Mouse (Mus musculus): ENCODE data around the gene Ces3b.
"Not testable (repeated sequence)": the region's sequence is repeated elsewhere in the genome, so short reads cannot be mapped to it uniquely, and the experiment has no call there.

The Ces3b gene

DNA sequence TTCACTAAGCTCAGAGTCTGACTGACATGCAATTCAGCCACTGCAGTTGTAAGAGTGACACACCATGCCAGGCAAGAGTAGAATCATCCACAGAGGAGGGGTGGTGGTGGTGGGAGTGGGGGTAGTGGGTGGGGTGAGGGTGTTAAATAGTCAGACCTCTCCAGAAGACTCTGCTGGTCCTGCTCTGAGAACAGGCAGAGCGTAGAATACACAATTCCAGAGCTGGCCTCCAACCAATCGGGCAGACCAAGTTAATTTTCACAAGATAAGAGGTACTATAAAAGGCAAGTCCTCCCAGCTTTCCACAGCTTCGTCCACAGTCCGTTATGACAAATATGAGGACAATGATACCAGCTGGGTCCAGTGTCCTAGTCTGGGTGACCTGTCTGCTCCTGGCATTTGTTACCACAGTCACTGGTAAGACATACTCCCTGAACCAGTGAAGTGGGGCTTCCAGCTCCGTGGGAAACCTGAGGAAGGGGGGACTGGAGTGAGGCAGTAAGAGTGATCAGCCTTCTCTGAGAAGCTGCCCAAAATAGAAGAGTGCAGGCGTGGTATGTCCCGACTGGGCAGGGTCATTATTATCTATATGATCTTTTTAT is at the start of gene Ces3b:
Gene Ces3b, plus strand, starts transcription at position 305 of the 602 bp plus-strand sequence.
- no peak for DNase-seq (ENCODE audit: low spot score in 2 of 2)

DNA sequence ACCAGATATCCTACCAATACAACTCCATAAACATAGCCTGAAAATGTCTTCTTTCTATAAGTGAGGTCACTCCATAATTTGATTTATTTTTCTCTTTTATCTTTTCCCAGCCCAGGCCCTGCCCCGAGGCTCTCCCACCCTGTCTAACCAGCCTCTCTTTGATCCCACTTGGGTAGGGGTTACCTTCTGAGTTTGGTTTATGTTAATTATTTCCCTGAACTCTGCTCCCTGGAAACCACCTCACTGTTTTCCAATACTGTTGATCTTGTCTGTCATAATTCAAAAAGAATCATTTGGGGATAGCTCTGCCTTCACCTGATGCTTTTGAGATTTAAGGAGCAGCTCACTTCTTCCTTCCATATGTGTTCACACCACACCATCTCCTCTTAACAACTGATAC is 40.0 kb upstream of the Ces3b start:
- DNase-seq (ENCODE audit: low spot score in 2 of 2): no peak

DNA sequence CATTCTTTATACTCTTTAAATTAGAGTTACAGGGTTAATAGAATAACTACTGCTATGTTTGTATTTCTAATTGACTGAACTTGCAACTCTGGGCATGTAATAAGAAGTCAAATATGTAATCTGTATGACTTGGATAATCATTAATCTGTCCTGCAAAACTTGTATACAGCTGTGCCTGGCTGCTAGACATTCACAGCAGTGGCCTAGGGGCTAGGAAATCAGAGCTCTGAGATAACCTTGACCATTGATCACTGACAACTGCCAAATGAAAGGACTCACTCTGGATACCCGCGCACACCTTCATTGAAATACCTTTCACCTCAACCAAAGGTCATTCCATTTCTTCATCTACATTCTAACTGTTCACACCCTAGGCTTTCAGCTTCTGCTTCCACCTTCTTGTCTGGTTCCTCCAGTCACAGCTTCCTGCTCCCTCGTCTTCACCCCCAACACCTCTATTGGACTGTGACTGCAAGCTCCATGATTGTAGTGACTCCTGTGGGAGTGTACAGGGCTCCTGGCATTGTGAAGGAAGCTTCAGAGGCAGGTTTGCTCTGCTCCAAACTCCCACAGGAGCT is 37.6 kb upstream of the Ces3b start:
- no peak for DNase-seq (ENCODE audit: low spot score in 2 of 2)

DNA sequence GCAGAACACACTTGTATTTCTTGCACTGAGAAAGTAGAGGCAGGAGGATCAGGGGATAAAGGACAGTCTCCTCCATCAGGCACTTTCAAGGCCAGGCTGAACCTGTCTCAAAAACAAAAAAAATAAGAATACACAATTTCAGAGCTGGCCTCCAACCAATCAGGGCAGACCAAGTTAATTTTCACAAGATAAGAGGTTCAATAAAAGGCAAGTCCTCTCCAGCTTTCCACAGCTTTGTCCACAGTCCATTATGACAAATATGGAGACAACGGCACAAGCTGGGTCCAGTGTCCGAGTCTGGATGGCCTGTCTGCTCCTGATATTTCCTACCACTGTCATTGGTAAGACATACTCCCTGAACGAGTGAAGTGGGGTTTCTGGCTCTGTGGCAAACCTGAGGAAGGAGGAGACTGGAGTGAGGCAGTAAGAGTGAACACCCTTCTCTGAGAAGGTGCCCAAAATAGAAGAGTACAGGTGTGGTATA is 35.1 kb upstream of the Ces3b start, which contains the start of gene Ces3a:
Gene Ces3a, plus strand, starts transcription at position 231 of the 484 bp plus-strand sequence.
- DNase-seq (ENCODE audit: low spot score in 2 of 2): no peak

DNA sequence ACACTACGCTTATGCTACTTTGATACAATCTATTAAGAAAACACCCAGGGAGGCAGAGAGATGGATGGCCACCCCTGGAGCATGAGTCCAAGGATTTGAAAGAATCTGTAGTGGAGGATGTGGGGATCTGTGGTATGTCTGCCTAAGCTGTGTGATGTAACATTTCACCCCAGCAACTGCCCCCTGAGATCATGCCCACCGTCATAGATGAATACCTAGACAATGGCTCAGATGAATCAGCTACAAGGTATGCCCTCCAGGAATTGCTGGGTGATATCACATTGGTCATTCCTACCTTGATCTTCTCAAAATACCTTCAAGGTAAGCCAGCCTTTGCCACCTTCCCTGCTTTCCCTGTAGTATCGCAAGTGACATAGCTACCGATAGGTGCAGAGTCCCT is 27.3 kb upstream of the Ces3b start:
- DNase-seq (ENCODE audit: low spot score in 2 of 2): no peak

DNA sequence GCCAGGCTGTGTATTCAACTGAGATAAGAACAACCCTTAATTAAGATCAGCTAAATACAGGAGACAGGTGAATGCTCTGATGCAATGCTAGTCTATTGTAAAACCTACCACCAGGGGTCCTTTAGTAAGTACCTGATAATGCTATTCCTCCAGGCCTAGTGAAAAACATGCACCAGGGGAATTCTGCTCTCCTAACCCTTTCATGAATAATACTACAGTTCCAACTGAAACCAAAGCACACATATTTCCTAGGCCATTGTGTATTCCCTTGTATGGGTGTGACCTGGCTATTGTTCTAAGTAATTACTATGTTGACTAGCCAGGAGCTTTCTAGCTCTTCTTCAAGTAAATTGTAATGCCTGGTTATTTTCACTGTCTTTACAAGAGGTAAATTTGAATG is 23.5 kb upstream of the Ces3b start:
- no peak for DNase-seq (ENCODE audit: low spot score in 2 of 2)

DNA sequence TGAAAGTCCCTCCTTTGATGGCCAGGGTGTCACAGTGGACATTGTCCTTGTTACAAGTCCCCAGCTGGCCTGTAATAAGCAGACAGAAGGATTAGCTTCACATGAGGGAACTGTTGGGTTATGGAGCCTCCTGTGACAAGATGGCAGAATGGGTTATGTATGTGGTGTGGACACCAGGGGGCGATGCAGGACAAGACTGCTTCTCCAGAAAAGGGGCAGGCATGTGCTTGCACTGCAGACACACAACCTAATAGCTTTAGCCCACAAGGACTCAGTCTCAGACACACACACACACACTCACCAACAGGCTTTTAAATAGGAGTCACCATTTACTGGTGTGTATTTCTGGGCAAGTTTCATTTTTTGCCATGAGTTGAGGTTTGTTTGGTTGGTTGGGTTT is 16.8 kb upstream of the Ces3b start:
- peak in 1 of 2 experiments; percentile 9 for DNase-seq (ENCODE audit: low spot score in 2 of 2)

DNA sequence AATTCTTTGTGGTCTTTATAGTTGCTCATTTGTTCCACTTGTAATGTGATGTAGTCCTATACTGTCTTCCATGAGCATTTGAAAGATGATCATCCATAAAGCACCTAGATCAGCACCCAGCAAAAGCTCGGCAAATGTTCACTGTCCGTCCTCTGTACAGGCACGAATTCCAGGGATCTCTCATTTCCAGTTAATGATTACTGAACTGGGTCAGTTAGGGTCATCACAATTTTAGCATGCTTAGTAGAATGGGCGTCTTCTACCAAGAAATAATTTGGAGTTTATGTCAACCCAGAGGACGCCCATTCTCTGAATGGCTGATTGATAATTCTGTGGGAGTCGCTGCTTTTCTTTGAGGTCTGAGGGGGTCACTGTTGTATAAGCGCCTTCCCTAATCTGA is 15.6 kb upstream of the Ces3b start:
- DNase-seq (ENCODE audit: low spot score in 2 of 2): not testable (repeated sequence)

DNA sequence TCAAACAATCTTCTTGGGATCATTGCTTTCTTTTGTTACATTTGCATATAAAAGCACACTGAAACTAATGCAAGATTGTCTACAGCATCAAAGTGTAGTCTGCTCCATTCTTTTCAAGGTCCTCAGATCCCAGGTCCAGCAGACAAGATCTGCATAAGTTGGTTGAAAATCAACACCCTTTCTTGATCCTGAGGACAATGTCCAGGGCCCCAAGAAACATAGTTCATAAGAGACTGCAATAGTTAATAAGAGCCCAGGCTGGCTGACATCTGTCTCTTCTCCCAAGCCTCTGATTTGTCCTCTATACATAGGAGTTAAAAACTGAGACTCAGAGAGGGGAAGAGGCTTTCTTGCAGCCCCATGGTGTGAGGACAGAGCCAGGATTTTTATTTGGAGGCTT is 14.6 kb upstream of the Ces3b start:
- DNase-seq (ENCODE audit: low spot score in 2 of 2): no peak

DNA sequence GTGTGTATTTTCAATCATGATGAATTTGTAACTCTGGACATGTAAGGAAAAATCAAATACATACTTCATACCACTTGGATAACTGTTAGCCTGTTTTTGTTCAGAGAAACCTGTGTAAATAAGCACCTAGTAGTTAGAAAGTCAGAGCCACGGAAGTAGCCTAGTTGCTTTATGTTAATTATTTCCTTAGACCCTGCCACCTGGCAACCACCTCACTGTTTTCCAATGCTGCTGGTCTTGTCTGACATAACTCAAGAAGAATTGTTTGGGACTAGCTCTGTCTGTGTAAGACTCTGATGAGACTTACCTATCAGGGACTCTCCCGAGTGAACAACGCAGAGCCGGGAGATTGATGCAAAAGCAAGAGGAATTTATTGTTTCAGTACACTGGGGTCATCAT is 7.0 kb upstream of the Ces3b start:
- no peak for DNase-seq (ENCODE audit: low spot score in 2 of 2)

DNA sequence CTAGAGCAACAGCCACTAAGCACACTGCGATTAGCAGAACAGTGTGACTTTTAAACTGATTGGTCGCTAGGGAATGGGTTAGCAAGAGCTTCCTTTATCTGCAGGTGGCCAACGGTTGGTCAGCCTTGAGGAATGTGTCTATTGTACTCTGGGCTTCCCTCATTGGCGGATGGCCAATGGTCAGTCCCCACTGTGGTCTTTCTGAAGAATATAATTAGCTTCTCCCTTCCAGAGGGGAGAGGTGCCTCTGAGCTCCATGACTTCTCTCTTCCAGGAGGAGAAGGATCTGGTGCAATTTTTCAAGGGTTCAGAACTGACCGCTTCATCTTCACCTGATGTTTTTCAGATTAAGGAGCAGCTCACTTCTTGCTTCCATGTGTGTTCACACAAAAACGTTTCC is 6.5 kb upstream of the Ces3b start:
- no peak for DNase-seq (ENCODE audit: low spot score in 2 of 2)

DNA sequence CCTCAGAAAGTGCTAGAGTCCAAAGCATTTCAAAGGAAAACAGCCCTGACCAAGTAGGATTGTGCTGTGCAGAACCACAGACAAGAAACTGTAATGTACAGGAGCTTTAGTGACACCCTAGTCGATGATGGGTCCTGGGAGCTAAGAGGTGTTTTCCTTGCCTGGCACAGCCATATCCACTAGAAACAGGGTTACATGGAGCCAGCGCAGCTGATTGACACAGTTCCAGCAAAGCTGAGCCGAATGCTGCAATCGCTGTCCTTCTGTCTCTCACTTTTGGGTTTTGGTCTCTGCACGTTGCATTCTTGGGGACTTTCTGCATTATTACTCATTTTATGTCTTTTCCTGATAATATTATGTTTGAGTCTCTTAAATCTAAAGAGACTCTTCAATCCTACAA is 5.0 kb upstream of the Ces3b start:
- no peak for DNase-seq (ENCODE audit: low spot score in 2 of 2)

DNA sequence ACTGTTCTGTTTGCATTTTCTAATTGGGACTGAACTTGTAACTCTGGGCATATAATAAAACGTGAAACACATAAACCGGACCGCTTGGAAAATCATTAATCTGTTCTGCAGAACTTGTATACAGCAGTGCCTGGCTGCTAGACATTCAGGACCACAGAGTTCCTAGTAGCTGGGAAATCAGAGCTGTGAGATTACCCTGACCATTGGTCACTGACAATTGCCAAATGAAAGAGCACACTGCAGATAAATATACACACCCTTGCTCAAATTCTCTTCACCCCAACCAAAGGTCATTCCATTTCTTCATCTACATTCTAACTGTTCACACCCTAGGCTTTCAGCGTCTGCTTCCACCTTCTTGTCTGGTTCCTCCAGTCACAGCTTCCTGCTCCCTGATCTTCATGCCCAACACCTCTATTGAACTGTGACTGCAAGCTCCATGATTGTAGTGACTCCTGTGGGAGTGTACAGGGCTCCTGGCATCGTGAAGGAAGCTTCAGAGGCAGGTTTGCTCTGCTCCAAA is 2.7 kb upstream of the Ces3b start:
- DNase-seq (ENCODE audit: low spot score in 2 of 2): no peak

DNA sequence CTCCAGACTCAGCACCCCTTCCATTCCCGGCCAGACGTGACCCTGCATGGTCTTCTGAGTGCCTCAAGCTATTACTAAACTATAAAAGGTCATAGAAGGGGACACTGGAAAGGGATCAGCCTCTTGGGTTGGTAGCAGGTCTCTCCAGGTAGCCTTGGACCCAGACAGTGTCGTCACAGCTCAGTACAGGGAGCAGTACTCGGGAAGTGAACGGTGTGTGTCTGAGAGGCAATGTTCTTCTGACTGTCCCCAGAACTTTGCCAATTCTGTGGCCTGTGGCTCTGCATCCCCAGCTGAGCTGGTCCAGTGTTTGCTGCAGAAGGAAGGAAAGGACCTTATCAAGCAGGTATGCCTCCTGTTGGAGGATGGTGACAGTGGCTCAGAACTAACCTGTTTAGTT is 4.6 kb downstream of the Ces3b start:
- not testable (repeated sequence) for DNase-seq (ENCODE audit: low spot score in 2 of 2)

DNA sequence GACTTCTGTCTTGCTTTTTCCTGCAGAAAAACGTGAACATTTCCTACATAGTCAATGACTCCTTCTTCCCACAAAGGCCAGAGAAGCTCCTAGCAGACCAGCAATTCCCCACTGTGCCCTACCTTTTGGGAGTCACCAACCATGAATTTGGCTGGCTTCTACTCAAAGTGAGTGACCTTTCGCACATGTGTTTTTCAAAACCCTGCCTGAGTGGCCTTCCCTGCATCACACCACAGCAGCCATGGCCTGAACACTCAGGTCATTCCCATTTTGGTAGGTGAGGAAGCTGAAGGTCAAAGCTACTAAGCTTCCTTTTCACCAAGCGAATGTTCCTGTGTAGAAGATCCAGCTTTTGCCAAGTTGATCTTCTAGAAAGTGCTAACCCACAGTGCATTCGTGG is 5.0 kb downstream of the Ces3b start:
- no peak for DNase-seq (ENCODE audit: low spot score in 2 of 2)

DNA sequence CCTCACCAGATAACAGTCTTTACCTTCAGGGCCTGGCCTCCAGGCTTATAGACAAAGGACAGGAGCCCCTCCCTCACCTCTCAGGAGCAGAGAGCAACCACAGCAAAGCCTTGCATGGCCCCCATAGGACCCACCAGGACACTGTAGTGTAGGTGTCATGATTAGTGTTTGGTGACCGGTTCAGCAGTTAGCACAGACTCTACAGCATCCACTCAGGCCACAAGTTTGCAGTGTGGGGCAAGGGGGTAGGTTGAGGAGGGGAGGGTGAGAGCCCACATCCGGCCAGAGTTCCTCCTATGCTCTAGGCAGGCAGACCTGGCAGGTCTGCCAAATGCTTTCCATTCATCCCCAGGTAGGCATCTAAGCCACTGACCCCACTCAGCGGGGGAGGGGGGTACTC is 10.4 kb downstream of the Ces3b start:
- DNase-seq (ENCODE audit: low spot score in 2 of 2): no peak

DNA sequence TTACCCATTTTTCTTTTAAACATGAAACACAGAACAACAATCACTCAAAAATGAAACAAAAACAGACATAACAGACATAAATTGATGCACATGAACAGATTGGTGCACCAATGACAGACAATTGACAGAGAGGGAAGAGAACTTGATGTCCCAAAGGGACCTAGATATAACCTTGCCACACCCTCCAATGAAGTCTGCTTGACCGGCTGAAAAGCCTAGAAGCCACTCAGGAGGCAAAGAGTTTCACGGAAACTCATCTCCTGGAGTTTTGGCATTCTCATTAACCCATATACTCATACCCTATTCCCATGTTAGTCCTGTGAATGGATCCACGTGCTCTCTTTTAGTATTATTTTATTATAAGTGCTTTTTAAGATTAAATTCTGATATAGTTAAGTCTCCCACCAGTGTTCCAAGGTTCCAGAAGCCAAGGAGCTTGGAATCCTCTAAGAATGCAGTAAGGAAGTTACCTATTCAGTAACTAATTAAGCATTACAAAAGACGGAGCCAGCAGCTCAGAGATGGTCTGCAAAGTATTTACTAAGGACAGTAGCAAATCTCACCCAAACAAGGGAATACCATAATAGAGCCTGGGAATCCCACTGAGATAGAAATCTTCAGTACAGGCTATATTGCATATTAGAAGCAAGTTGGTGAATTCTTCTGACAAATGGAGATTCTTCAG is 18.7 kb downstream of the Ces3b start:
- DNase-seq (ENCODE audit: low spot score in 2 of 2): not testable (repeated sequence)

DNA sequence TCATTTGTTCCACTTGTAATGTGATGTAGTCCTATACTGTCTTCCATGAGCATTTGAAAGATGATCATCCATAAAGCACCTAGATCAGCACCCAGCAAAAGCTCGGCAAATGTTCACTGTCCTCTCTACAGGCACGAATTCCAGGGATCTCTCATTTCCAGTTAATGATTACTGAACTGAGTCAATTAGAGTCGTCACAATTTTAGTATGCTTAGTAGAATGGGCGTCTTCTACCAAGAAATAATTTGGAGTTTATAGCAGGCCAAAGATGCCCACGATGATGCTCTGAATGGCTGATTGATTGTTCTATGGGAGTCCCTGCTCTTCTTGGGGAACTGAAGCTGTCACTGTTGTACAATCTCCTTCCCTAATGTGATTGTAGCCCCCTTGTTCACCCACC is 20.1 kb downstream of the Ces3b start:
- not testable (repeated sequence) for DNase-seq (ENCODE audit: low spot score in 2 of 2)

DNA sequence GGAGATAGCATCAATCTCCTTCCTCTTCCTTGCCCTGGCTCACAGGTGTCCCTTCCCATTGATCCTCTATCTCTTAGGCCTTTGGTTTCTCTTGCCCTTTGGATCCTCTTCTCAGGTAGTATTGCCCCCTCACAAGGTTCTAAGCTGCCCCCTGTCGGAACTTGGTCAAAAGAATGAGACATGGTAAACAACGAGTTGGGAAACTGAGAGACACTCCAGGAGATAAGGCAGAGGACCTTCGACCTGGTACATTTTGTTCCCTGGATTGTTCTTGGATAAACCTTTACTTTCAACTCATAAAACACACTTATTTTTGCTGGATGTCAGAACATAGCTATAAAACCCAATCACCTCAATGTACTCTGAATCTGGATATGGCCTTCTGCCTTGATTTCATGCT is 20.7 kb downstream of the Ces3b start:
- DNase-seq (ENCODE audit: low spot score in 2 of 2): no peak

DNA sequence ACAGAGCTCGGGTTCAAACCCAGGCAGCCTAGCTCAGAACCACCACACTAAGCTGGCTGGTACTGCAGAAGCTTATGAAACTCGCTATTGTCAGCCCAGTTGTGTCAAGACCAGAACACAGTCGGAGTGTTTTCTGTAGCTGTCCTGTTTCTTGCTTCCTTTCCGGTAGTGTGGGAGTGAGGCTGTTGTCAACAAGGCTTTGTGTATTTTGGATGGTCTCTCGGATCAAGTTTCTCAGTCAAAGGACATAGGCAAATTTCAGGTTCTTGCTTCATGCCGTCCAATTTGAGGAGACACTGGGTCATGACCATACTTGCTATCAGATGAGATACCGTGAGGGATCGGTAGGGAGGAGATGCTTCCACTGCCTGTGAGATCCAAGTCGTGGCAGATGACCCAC is 46.3 kb downstream of the Ces3b start:
- DNase-seq (ENCODE audit: low spot score in 2 of 2): no peak

DNA sequence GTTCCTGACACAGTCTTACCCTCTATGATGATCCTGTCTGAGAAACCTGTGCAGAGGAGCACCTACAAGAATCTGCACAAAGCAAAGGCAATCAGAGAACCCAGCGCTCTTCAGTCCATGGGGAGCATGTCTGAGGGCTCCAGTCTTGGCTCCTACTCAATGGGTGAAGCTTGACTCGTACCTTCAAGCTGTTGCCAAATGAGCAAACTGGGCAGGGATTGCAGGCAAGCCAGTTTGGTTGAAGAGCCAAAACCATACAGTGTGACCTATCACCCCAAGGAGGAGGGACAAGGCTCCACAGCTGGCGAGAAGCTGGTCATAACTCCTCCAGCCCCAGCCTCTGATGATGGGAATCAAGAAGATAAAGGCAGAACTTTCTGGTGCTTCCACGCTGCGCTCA is 48.0 kb downstream of the Ces3b start, which contains the start of gene Ces4a:
Gene Ces4a, plus strand, starts transcription at position 292 of the 400 bp plus-strand sequence.
- DNase-seq (ENCODE audit: low spot score in 2 of 2): no peak

DNA sequence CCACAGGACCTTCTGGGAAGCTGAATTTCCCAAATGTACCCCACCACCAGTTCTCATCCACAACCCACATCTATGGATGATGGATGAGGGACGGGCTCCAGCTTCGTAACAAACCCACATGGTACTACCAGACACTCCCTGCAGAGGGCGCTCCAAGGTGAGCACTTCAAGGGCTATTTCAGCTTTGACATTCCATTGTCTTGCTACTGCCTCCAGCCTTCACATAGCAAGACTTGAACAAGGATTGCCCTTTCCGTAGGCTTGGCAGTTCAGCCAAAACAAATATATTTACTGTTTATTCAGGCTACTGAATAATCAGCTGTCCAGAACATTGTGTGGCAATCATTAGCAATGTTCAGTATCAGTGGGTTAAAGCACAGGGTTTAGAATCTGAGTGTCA is 54.9 kb downstream of the Ces3b start:
- peak in 1 of 2 experiments; percentile 32 for DNase-seq (ENCODE audit: low spot score in 2 of 2)

DNA sequence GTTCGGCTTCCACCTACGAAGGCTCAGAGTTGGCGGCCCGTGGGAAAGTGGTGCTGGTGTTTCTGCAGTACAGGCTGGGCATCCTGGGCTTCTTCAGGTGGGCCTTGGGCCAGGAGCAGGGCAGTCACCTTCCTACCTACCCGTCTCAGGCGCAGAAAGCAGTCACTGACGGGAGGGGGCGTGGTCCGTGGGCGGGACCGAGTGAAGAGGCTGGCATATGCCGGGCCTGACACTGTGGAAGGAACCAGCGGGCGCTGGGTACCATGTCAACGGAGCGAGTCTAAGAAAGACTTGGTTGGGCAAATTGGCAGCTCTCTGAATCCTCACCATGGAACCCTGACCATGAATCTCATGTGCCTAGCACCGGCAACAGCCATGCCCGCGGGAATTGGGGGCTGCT is 58.8 kb downstream of the Ces3b start:
- DNase-seq (ENCODE audit: low spot score in 2 of 2): no peak

All from frontal cortex, postnatal 10 days (tissue).